Mouse (Mus musculus): ENCODE results near the gene Oasl1. TPM values are rescaled to one million over a fixed set of nuclear protein-coding genes. Genes with fewer than 3 reads are reported as not detected.
"Not testable (repeated sequence)": the region's sequence is repeated elsewhere in the genome, so short reads cannot be mapped to it uniquely, and the experiment has no call there.

Oasl1 gene
- polyA plus RNA-seq, 1 experiment, result not detected

- no peak overlapping the region for H3K9ac ChIP-seq (ENCODE audit: low read depth, poor library complexity, severe bottlenecking)
- H3K36me3 ChIP-seq (ENCODE audit: control insufficient read depth, insufficient read depth, low read length, poor library complexity, severe bottlenecking), result no peaks in the 10 kb centered on the region
- no peak overlapping the region for H3K27ac ChIP-seq (ENCODE audit: insufficient read depth, low read length)
- H3K27me3 ChIP-seq (ENCODE audit: control insufficient read depth, insufficient read depth, low read length, poor library complexity, severe bottlenecking), result no peaks in the 10 kb centered on the region
- H3K4me1 ChIP-seq (ENCODE audit: control insufficient read depth, insufficient read depth, low read length), result no peaks in the 10 kb centered on the region
- H3K4me3 ChIP-seq (ENCODE audit: low read depth, low read length), result no peak overlapping the region
- TF ChIP-seq EP300 (IDR thresholded peaks at IDR 0.05; ENCODE audit: insufficient read depth, low read depth, low read length), result no peak
- TF ChIP-seq CTCF (IDR thresholded peaks at IDR 0.05; ENCODE audit: low read depth, low read length), result no peak
- no peak for TF ChIP-seq POLR2A (IDR thresholded peaks at IDR 0.05; ENCODE audit: insufficient read depth, low read length)
- no peaks in the 10 kb centered on the region for H3K9me3 ChIP-seq (replicated peaks; ENCODE audit: control insufficient read depth, insufficient read depth, low read length, poor library complexity, severe bottlenecking)
Measured at GRCm38 (mm10) chr5:114916777-114917176, 6.3 kb upstream of the Oasl1 start.

- H3K27ac ChIP-seq (ENCODE audit: insufficient read depth, low read length); H3K4me3 ChIP-seq (ENCODE audit: low read depth, low read length); H3K9ac ChIP-seq (ENCODE audit: low read depth, poor library complexity, severe bottlenecking); H3K27me3 ChIP-seq (ENCODE audit: control insufficient read depth, insufficient read depth, low read length, poor library complexity, severe bottlenecking); H3K9me3 ChIP-seq (replicated peaks; ENCODE audit: control insufficient read depth, insufficient read depth, low read length, poor library complexity, severe bottlenecking); H3K36me3 ChIP-seq (ENCODE audit: control insufficient read depth, insufficient read depth, low read length, poor library complexity, severe bottlenecking); H3K4me1 ChIP-seq (ENCODE audit: control insufficient read depth, insufficient read depth, low read length): not testable (repeated sequence)
Measured at GRCm38 (mm10) chr5:114917357-114917756, 5.7 kb upstream of the Oasl1 start.

GRCm38 (mm10) chr5:114921551-114922365, 1.3 kb upstream of the Oasl1 start:
- no peaks in the 10 kb centered on the region for H3K27me3 ChIP-seq (ENCODE audit: control insufficient read depth, insufficient read depth, low read length, poor library complexity, severe bottlenecking)

GRCm38 (mm10) chr5:114922366-114922731, 691 bp upstream of the Oasl1 start:
- no peaks in the 10 kb centered on the region for H3K36me3 ChIP-seq (ENCODE audit: control insufficient read depth, insufficient read depth, low read length, poor library complexity, severe bottlenecking)
- H3K27me3 ChIP-seq (ENCODE audit: control insufficient read depth, insufficient read depth, low read length, poor library complexity, severe bottlenecking), result no peaks in the 10 kb centered on the region
- no peak overlapping the region for H3K4me3 ChIP-seq (ENCODE audit: low read depth, low read length)
- H3K4me1 ChIP-seq (ENCODE audit: control insufficient read depth, insufficient read depth, low read length), result no peaks in the 10 kb centered on the region
- no peak for TF ChIP-seq POLR2A (IDR thresholded peaks at IDR 0.05; ENCODE audit: insufficient read depth, low read length)
- no peak for TF ChIP-seq CTCF (IDR thresholded peaks at IDR 0.05; ENCODE audit: low read depth, low read length)
- no peak for TF ChIP-seq EP300 (IDR thresholded peaks at IDR 0.05; ENCODE audit: insufficient read depth, low read depth, low read length)
- H3K9ac ChIP-seq (ENCODE audit: low read depth, poor library complexity, severe bottlenecking), result no peak overlapping the region
- H3K27ac ChIP-seq (ENCODE audit: insufficient read depth, low read length), result no peak overlapping the region
- no peaks in the 10 kb centered on the region for H3K9me3 ChIP-seq (replicated peaks; ENCODE audit: control insufficient read depth, insufficient read depth, low read length, poor library complexity, severe bottlenecking)

More at GRCm38 (mm10) chr5:114921551-114922365, 1.3 kb upstream of the Oasl1 start:
- TF ChIP-seq POLR2A (IDR thresholded peaks at IDR 0.05; ENCODE audit: insufficient read depth, low read length) (no peak), CTCF (IDR thresholded peaks at IDR 0.05; ENCODE audit: low read depth, low read length) (no peak), EP300 (IDR thresholded peaks at IDR 0.05; ENCODE audit: insufficient read depth, low read depth, low read length) (no peak)
- Histone ChIP-seq H3K36me3 (ENCODE audit: control insufficient read depth, insufficient read depth, low read length, poor library complexity, severe bottlenecking) (no peaks in the 10 kb centered on the region), H3K4me1 (ENCODE audit: control insufficient read depth, insufficient read depth, low read length) (no peaks in the 10 kb centered on the region), H3K9me3 (replicated peaks; ENCODE audit: control insufficient read depth, insufficient read depth, low read length, poor library complexity, severe bottlenecking) (no peaks in the 10 kb centered on the region), H3K27ac (ENCODE audit: insufficient read depth, low read length) (no peak overlapping the region), H3K4me3 (ENCODE audit: low read depth, low read length) (no peak overlapping the region), H3K9ac (ENCODE audit: low read depth, poor library complexity, severe bottlenecking) (no peak overlapping the region)

- no peak overlapping the region for H3K4me3 ChIP-seq (ENCODE audit: low read depth, low read length)
- no peaks in the 10 kb centered on the region for H3K4me1 ChIP-seq (ENCODE audit: control insufficient read depth, insufficient read depth, low read length)
- no peak for TF ChIP-seq CTCF (IDR thresholded peaks at IDR 0.05; ENCODE audit: low read depth, low read length)
- TF ChIP-seq EP300 (IDR thresholded peaks at IDR 0.05; ENCODE audit: insufficient read depth, low read depth, low read length), result no peak
- no peak for TF ChIP-seq POLR2A (IDR thresholded peaks at IDR 0.05; ENCODE audit: insufficient read depth, low read length)
- no peak overlapping the region for H3K9ac ChIP-seq (ENCODE audit: low read depth, poor library complexity, severe bottlenecking)
- H3K27ac ChIP-seq (ENCODE audit: insufficient read depth, low read length), result no peak overlapping the region
- no peaks in the 10 kb centered on the region for H3K27me3 ChIP-seq (ENCODE audit: control insufficient read depth, insufficient read depth, low read length, poor library complexity, severe bottlenecking)
- H3K36me3 ChIP-seq (ENCODE audit: control insufficient read depth, insufficient read depth, low read length, poor library complexity, severe bottlenecking), result no peaks in the 10 kb centered on the region
- H3K9me3 ChIP-seq (replicated peaks; ENCODE audit: control insufficient read depth, insufficient read depth, low read length, poor library complexity, severe bottlenecking), result no peaks in the 10 kb centered on the region
Measured at GRCm38 (mm10) chr5:114926153-114926684, 3.2 kb downstream of the Oasl1 start.

- H3K9ac ChIP-seq (ENCODE audit: low read depth, poor library complexity, severe bottlenecking), result no peak overlapping the region
- no peaks in the 10 kb centered on the region for H3K9me3 ChIP-seq (replicated peaks; ENCODE audit: control insufficient read depth, insufficient read depth, low read length, poor library complexity, severe bottlenecking)
- no peak overlapping the region for H3K4me3 ChIP-seq (ENCODE audit: low read depth, low read length)
- no peaks in the 10 kb centered on the region for H3K27me3 ChIP-seq (ENCODE audit: control insufficient read depth, insufficient read depth, low read length, poor library complexity, severe bottlenecking)
- no peaks in the 10 kb centered on the region for H3K36me3 ChIP-seq (ENCODE audit: control insufficient read depth, insufficient read depth, low read length, poor library complexity, severe bottlenecking)
- H3K27ac ChIP-seq (ENCODE audit: insufficient read depth, low read length), result no peak overlapping the region
- H3K4me1 ChIP-seq (ENCODE audit: control insufficient read depth, insufficient read depth, low read length), result no peaks in the 10 kb centered on the region
- no peak for TF ChIP-seq POLR2A (IDR thresholded peaks at IDR 0.05; ENCODE audit: insufficient read depth, low read length)
- no peak for TF ChIP-seq EP300 (IDR thresholded peaks at IDR 0.05; ENCODE audit: insufficient read depth, low read depth, low read length)
- no peak for TF ChIP-seq CTCF (IDR thresholded peaks at IDR 0.05; ENCODE audit: low read depth, low read length)
Measured at GRCm38 (mm10) chr5:114926753-114927152, 3.7 kb downstream of the Oasl1 start.

Measured in ES-Bruce4 (cell line).